Mouse (Mus musculus): ENCODE results near the gene Arhgap30. TPM values are rescaled to one million over a fixed set of nuclear protein-coding genes. Genes with fewer than 3 reads are reported as not detected.
A peak's percentile ranks its signal among the peaks of the same experiment; 100 is the strongest.

Gene Arhgap30
- total RNA-seq (2021), result 1.8 and 2.2 TPM in 2 replicates
- long read RNA-seq, full-length matches to known transcripts, result 1 of 2 reads
- long read RNA-seq, partial matches to known transcripts, result 0 of 2 reads
- long read RNA-seq, other reads (novel, unspliced or antisense), result 1 of 2 reads

DNA sequence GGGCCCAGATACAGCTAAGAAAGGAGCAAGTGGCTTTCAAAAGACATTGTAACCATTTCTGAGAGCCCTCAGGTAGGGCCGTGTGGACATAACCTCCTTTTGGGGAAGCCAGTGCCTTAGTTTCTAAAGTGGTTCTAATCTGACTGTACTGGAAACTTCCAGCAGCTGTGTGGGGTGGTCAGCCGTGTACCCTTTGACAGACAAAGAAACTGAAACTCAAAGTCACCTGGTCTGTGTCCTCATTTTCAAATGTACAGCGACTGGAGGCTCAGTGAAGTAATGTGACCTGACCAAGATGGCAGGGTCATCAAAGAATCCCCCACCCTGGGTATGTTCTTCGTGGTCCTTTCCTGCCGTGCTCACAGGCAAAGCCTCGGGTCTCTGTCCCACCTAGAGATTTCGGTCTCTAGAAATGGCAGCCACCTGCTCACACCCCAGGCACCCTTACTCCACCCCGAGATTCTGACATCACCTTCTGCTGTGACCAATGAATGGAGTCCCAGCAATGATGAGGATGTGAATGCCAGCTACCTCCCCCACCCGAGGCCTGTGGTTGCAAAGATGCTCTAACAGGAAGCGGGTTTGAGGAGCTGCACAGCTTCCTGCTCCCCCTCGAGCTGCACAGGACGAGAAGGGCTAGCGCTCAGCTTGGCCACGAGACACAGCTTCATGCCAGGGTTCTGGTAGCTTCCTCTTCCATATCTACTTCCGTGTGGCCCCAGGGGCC, at the start of gene Arhgap30:
TSS of gene Arhgap30 (plus strand) at position 579 of the 727 bp plus-strand sequence.
- DNase-seq, result no peak

DNA sequence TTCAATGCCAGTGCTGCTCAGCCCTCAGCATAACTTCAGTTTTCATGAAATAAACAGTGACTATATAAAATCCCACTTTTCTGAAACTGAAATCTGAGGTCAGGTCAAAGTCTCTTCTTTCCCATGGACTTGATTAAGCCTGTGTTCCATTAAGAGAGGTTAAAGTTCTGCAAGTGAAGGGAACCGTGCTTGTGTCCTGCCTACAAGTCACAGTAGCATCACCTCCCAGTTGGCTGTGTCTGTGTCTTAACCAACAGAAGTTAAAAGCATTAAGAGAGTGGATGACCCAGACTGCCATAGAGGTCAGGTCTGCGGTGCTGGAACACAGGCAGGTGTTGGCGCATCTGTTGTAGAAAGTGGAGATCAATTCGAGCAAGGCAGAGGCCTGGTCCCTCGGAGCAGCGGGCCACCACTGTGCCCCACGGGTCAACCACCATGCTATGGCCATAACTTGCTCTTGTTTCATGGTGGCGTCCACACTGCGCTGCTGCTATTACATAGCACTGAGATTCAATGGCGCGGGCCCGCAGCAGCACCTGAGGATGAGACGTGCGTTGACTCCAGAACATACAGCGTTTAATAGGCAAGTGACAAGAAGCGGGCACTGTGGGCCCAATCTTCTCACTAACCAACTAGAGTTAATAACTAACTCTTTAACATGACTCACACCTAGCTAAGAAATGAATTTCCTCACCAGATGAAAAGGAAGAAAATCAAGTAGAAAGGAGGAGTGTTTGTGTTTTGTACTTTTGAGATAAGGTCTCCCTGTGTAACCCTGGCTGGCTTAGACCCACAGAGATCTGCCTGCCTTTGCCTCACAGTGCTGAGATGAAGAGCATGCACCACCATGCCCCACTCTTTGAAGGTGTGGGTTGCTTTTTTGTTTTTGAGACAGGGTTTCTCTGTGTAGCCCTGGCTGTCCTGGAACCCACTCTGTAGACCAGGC, 46.2 kb upstream of the Arhgap30 start:
- DNase-seq, result no peak

DNA sequence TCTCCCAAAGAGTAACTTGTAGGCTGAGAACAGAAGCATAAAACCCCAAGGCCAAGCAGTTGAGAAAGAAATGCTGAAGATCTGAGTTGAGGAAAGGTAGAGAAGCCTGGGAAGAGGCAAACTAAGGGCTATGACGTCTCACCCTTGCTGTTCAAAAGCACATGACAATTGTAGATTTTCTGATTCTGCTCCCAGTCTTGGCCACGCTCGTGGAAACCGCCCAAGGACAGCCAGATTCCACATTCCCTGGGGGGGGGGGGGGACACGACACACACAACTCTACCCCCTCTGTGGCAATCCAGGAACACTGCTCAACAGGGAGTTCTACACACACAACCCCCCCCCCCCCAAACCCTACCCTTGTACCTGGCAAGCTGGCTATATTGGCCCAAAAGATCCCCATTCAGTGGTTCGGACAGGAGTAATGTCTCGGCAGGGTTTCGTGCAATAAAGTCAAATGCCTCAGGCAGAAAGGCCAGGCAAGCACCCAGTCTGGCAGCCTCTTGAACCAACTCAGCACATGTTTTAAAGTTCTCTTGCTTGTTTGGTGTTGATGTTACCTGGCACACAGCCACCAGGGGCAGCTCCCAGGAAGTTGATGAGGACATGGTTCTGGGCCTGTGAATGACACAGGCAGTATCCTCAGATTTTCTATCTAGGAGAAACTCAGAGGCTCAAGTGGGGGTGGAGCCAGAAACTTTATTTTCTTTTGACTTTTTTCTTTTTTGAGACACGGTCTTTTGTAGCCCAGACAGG, 44.7 kb upstream of the Arhgap30 start:
- peak; percentile 47 for DNase-seq

GRCm38 (mm10) chr1:171344715-171345114, 44.0 kb upstream of the Arhgap30 start:
- no peak for DNase-seq

DNA sequence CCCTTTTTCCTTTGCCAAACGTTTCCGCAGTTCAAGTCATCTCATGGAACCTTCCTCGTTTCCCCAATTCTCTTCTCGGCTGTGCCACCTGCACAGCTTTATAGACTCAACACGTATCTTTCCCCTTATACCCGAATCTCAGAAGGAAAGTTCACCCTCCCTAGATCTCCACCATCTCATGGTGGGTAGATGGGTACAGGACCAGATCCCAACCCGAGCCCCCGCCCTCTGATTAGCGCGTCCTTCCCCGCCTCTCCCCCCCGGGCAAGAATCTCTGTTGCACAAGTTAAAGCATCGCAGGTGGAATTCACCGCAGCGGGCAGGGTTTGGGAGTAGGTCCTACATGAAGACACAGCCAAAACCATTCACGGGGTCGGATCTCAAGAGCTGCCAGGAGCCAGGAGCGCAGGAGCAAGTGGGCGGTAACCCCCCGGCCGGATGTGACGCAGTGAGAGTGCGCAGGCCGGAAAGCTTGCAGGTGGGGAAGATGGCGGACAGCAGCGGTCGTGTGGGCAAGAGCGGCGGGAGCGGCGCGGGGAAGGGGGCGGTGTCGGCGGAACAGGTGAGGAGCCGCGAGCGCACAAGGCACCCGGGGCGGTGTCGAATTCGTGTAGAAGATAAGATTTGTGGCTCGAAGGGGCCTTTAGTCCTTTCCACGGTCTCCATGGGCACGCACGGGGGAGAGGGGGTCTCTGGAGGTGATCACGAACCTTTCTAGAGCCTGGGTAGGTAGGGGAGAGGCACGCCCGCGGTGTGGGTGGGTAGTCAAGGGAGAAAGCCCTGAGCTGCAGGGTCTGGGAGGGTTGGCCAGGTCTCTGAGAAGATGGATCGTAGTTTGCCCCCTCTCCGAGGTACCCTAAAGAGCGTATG, 43.3 kb upstream of the Arhgap30 start, which contains the start of the genes Nit1 and Pfdn2:
TSS of gene Nit1 (minus strand) at position 422 of the 870 bp plus-strand sequence.
TSS of gene Pfdn2 (plus strand) at position 446 of the 870 bp plus-strand sequence.
- DNase-seq, result peak; percentile 93

DNA sequence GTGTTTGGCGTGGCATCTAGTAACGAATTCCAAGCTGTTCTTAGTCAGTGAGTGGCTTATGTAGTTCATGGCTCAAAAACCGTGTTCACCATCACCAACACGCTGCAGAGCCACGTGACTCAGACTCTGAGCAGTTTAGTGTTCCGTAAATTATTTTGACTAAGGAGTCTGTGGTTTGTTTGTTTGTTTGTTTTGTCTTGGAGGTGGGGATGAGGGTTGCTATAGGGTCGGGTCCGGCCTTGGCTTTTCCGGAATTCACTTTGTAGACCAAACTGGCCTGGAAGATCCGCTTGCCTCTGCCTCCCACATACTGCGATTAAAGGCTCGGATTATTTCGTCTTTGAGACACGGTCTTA, 42.7 kb upstream of the Arhgap30 start:
- no peak for DNase-seq

- DNase-seq, result peak; percentile 36
Measured at GRCm38 (mm10) chr1:171348665-171349064, 40.1 kb upstream of the Arhgap30 start.

GRCm38 (mm10) chr1:171349210-171349609, 39.5 kb upstream of the Arhgap30 start:
- no peak for DNase-seq

DNA sequence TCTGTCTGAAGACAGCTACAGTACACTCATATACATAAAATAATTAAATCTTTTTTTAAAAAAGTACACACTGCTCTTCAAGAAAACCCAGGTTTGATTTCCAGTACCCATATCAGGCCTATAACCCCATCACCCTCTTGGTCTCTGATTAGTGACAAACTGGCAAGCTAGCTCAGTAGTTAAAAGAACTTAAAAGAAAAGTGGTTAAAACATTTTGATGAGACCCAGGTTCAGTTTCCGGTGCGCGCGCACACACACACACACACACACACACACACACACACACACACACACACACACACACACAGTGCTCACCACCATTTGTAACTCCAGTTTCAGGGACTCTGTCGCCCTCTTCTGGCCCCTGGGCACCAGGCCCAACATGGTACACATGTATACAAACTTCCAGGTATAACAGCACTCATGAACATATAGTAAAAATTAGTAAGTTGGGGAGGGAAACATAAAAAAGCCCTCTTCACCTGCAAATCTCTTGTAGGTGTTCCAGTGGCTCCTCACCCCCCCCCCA, 32.9 kb upstream of the Arhgap30 start:
- DNase-seq, result no peak

DNA sequence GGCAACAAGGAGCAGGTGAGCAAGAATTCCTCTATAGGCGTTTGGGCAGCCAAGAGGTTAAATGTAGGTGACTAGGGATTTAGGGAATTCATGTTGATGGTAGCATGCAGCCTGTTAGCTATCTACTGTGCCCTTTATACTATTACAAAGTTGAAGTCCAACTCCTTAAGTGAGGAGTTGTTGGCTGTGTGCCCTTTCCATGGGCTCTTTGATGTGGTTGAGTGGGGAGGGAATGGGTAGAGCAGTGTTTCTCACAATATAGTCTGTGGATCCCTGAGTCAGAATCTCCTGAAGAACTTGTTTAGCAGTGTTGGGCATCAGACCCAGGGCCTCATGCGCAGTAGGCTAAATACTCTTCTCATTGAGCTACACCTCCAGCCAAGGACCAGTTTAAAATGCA, 31.9 kb upstream of the Arhgap30 start:
- DNase-seq, result no peak

DNA sequence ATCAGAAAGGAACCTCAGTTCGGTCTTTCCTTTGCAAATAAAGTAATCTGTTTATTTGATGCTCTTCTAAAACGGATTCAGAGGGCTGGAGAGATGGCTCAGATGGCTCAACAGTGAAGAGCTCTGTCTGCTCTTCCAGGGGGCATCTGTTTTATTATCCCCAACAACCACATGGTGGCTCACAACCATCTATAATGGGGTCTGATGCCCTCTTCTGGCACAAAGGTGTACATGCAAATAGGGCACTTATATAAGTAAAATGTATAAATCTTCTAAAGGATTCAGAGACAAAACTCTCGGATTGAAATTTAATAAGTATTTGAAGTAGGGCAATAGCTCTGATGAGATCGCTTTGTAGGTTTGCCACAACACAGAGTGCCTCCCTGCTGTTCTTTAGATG, 30.3 kb upstream of the Arhgap30 start:
- DNase-seq, result no peak

DNA sequence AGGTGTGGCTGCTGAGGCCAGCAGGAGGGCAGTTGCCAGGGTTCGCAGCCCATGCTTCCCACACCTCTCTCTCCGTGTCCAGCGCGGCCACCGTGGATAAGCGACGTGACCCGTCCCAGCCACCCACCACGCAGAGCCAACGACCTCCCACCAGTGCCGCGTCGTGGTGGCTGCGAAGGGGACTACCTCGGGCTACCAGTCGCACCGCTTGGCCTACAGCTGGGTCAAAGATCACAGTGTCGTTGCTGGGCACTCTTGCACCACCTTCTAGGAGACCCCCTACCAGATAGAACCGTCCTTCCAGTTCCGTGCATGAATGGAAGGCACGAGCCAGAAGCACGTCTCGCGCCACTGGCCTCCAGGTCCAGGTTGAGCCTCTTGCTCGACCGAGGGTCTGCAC, 28.5 kb upstream of the Arhgap30 start:
- no peak for DNase-seq

DNA sequence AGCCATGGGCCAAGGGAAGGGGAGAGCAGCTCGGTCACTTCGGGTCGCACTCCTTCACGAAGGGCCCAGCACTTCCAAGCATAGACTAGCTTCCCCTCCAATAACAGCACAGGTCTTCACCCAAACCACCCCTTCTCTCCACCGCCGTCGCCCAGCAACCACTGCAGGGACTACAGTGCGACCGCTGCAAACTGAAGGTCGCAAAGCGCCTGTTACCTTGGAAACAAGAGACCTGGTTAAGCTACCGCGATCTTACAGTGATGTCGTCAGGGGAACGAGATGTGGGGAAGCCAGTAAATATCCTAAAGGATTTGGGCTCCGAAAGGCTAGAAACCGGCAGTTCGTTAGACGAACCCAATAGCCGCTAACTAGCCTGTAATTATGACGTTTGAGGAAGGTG, 28.1 kb upstream of the Arhgap30 start, which contains the start of gene Klhdc9:
TSS of gene Klhdc9 (minus strand) at position 143 of the 400 bp plus-strand sequence.
- DNase-seq, result peak; percentile 82

GRCm38 (mm10) chr1:171361106-171362103, 27.3 kb upstream of the Arhgap30 start:
- peak; percentile 61 for DNase-seq

GRCm38 (mm10) chr1:171365934-171366333, 22.8 kb upstream of the Arhgap30 start:
- DNase-seq, result no peak

DNA sequence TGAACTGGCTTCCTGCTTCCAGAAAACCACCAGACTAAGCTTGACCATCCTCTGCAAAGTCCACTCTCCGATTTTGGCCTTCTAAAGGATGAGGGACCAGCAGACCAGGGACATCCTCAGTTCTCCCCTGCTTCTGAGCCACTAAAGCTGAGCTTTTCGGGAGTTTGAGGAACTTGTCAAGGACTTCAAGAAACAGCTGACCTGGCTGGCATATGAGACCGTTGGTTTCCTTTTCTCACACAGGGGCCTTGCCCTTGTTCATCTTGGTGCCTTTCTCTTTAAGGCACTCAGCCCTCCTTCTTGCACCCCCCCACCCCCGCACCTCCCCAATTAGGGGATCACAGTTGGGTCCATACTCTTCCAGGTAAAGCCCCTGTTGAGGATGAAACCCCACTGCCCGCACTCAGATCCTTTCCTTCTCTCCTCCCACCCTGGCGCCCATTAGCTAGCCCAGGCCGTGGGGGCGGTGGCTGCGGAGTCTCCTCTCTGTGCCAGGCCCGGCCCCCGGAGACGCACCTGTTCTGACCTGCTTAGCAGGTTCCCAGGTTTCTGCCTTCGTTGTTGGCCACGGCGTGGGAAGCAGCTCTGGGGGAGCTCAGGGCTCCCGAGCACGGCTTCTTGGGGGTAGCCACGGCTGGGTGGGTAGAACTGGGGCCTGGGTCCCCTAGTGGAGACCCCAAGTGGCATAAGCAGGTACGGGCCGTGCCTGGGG, 18.8 kb upstream of the Arhgap30 start, which contains the start of gene Nectin4:
TSS of gene Nectin4 (plus strand) at position 255 of the 712 bp plus-strand sequence.
- no peak for DNase-seq

- DNase-seq, result no peak
Measured at GRCm38 (mm10) chr1:171372880-171373279, 15.9 kb upstream of the Arhgap30 start.

DNA sequence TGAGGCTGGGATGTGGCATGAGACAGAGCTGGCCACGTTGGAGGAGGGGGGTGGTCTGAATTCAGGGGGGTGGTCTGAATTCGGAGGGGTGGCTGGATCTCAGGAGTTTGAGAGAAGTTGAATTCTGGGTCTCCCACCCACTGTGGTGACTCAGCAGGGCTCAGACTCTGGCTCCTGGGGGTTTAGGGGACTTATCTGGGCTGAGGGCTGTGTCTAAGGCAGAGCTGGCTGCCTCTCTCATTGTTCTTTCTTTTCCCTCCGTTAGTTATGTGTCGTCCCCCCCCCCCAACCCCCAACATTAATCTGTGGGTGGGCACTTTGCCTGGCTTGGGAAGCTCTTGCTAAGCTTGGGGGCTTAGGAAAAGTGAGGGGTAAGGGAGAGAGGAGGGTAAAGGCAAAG, 14.8 kb upstream of the Arhgap30 start:
- DNase-seq, result no peak

GRCm38 (mm10) chr1:171375646-171376097, 13.1 kb upstream of the Arhgap30 start:
- no peak for DNase-seq
